ENCODE assay signal across 13 mouse cellular contexts in the genomic region with DNA sequence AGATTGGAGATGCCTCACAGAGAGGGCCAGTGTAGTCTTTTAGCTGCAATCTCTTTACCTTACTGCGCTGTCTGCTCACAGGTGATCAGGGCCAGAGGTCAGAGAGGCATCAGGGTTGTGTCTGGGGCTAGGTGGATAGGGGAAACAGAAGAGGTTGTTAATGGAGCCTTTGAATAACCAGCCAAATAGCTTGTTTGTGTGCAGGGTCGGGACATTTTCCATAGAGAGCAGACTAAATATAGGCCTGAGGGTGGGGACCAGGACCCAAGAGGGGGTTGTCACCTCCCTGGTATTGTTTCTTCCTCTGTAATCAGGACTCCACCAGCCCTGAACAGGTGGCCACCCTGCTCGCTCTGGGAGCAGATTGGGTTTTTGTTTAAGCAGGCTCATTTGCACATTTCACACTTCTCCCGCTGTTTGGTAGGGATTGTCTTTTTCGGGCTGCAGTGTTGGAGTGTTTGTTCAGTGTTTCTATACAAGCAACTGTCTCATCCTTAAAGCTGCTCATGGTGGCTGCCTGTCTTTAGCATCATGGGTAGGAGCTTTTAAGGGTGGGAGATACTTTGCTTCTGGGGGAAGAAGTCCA. TPM values are rescaled to one million over a fixed set of nuclear protein-coding genes. Genes with fewer than 3 reads are reported as not detected.
DNase-seq lines count a peak whose midpoint lies in the region; ATAC-seq and TF ChIP-seq lines count a peak whose summit lies in the region.
"Had no signal": no experiment of that assay in that cellular context is flagged by ENCODE, and none has a peak within 500 bp of the region (broad histone marks: within the 10 kb centered on the region; RNA-seq: fewer than 3 reads in every experiment).

No protein-coding gene starts in this region.

- H3K27me3 ChIP-seq in hindbrain, embryonic 10.5 days (ENCODE audit: insufficient read depth, poor library complexity, severe bottlenecking), result no peaks in the 10 kb centered on the region
- no peaks in the 10 kb centered on the region for H3K27me3 ChIP-seq in hindbrain, embryonic 16.5 days (replicated peaks; ENCODE audit: control insufficient read depth, insufficient read depth, low read length)
- no peaks in the 10 kb centered on the region for H3K27me3 ChIP-seq in stomach, embryonic 15.5 days (replicated peaks)
- H3K27me3 ChIP-seq in stomach, postnatal 0 days (ENCODE audit: control insufficient read depth, insufficient read depth, low read length), result no peaks in the 10 kb centered on the region
- H3K27me3 ChIP-seq: limb, embryonic 13.5 days; Patski had no signal

- H3K4me2 ChIP-seq in hindbrain, embryonic 16.5 days (ENCODE audit: low read length), result no peak overlapping the region
- no peak overlapping the region for H3K4me2 ChIP-seq in stomach, embryonic 15.5 days
- H3K4me2 ChIP-seq in stomach, postnatal 0 days (replicated peaks; ENCODE audit: low read depth), result no peak overlapping the region
- H3K4me2 ChIP-seq: limb, embryonic 13.5 days had no signal

- TF ChIP-seq CTCF in stomach, postnatal 0 days (IDR thresholded peaks at IDR 0.05; ENCODE audit: low read depth), result no peak

- H3K4me1 ChIP-seq in hindbrain, embryonic 10.5 days (replicated peaks), result peaks cover 86% of the 10 kb centered on the region
- peaks cover 44% of the 10 kb centered on the region for H3K4me1 ChIP-seq in hindbrain, embryonic 16.5 days (ENCODE audit: control insufficient read depth, insufficient read depth, low read depth, low read length)
- H3K4me1 ChIP-seq in stomach, embryonic 15.5 days, result peaks cover 46% of the 10 kb centered on the region
- peaks cover 5% of the 10 kb centered on the region for H3K4me1 ChIP-seq in stomach, postnatal 0 days (replicated peaks; ENCODE audit: control insufficient read depth, insufficient read depth)

- H3K4me3 ChIP-seq in hindbrain, embryonic 10.5 days, result no peak overlapping the region
- H3K4me3 ChIP-seq in hindbrain, embryonic 16.5 days (ENCODE audit: low read length), result no peak overlapping the region
- H3K4me3 ChIP-seq in stomach, embryonic 15.5 days (replicated peaks), result no peak overlapping the region
- no peak overlapping the region for H3K4me3 ChIP-seq in stomach, postnatal 0 days (ENCODE audit: low read depth, low read length)
- H3K4me3 ChIP-seq: limb, embryonic 13.5 days; myocyte had no signal

- no peaks in the 10 kb centered on the region for H3K9me3 ChIP-seq in hindbrain, embryonic 10.5 days
- H3K9me3 ChIP-seq in hindbrain, embryonic 16.5 days (ENCODE audit: control insufficient read depth, low read length), result no peaks in the 10 kb centered on the region
- H3K9me3 ChIP-seq in stomach, embryonic 15.5 days, result no peaks in the 10 kb centered on the region
- no peaks in the 10 kb centered on the region for H3K9me3 ChIP-seq in stomach, postnatal 0 days (ENCODE audit: control insufficient read depth, low read length)
- H3K9me3 ChIP-seq: limb, embryonic 13.5 days had no signal

- 21% methylated on average over 5 of the region's 5 CpGs for WGBS in hindbrain, embryonic 10.5 days
- WGBS in hindbrain, embryonic 16.5 days, result 22% methylated on average over 5 of the region's 5 CpGs
- 48% methylated on average over 5 of the region's 5 CpGs for WGBS in stomach, embryonic 15.5 days
- 53% methylated on average over 5 of the region's 5 CpGs for WGBS in stomach, postnatal 0 days

- H3K9ac ChIP-seq in hindbrain, embryonic 16.5 days (ENCODE audit: low read depth, low read length), result no peak overlapping the region; the same call in 1 of the 2 replicates
- no peak overlapping the region for H3K9ac ChIP-seq in stomach, embryonic 15.5 days
- no peak overlapping the region for H3K9ac ChIP-seq in stomach, postnatal 0 days (ENCODE audit: low read length)
- H3K9ac ChIP-seq: limb, embryonic 13.5 days had no signal

- peak overlapping the region; percentile 62 for H3K27ac ChIP-seq in hindbrain, embryonic 10.5 days
- H3K27ac ChIP-seq in hindbrain, embryonic 16.5 days (ENCODE audit: low read depth, low read length), result no peak overlapping the region
- 0 out of 2 replicates have a peak overlapping the region, but pooled peaks have one; percentile 6 for H3K27ac ChIP-seq in stomach, embryonic 15.5 days
- no peak overlapping the region for H3K27ac ChIP-seq in stomach, postnatal 0 days (replicated peaks)
- H3K27ac ChIP-seq: limb, embryonic 13.5 days had no signal

- ATAC-seq in hindbrain, embryonic 16.5 days, result no peak
- ATAC-seq in stomach, embryonic 15.5 days (ENCODE audit: insufficient read depth, low FRiP score, low read depth), result no peak
- ATAC-seq in stomach, postnatal 0 days (ENCODE audit: low FRiP score, low TSS enrichment), result no peak
- ATAC-seq in inflammation-experienced regulatory T-cells, adult 6 months, result no peak
- ATAC-seq: Patski had no signal

- TF ChIP-seq EP300 in stomach, postnatal 0 days (optimal IDR thresholded peaks at IDR 0.05), result no peak

- H3K36me3 ChIP-seq in hindbrain, embryonic 10.5 days, result no peaks in the 10 kb centered on the region
- no peaks in the 10 kb centered on the region for H3K36me3 ChIP-seq in hindbrain, embryonic 16.5 days (ENCODE audit: control insufficient read depth, insufficient read depth, low read length)
- H3K36me3 ChIP-seq in stomach, embryonic 15.5 days, result no peaks in the 10 kb centered on the region
- no peaks in the 10 kb centered on the region for H3K36me3 ChIP-seq in stomach, postnatal 0 days (ENCODE audit: control insufficient read depth, insufficient read depth, low read length)
- H3K36me3 ChIP-seq: limb, embryonic 13.5 days had no signal

- DNase-seq in cerebellum, adult 9-10 months, result peak; percentile 51
- DNase-seq in cerebellum, adult 11-12 months, result no peak
- no peak for DNase-seq in hindbrain, embryonic 10.5 days (ENCODE audit: low spot score)
- no peak for DNase-seq in stomach, postnatal 0 days (ENCODE audit: low spot score)
- peak; percentile 63 for DNase-seq in telencephalon, adult 2 months (ENCODE audit: low read depth, low spot score)
- DNase-seq: kidney, adult 9 months; thymus, adult 18-20 months had no signal

RNA-seq across cellular contexts. Expression of a gene that starts 10.9 kb away (rescaled TPM):
- 18.6 and 27.2 TPM in 2 replicates for polyA plus RNA-seq in hindbrain, embryonic 10.5 days (2016; fragmentation: Nextera tagmentation; extraction: Ambion mirVana)
- polyA plus RNA-seq in hindbrain, embryonic 16.5 days (2015; fragmentation: Nextera tagmentation; extraction: Ambion mirVana), result 31.9 and 33.7 TPM in 2 replicates
- polyA plus RNA-seq in stomach, embryonic 15.5 days (2015; fragmentation: Nextera tagmentation; extraction: Ambion mirVana), result 9.3 and 10.6 TPM in 2 replicates
- polyA plus RNA-seq in stomach, postnatal 0 days (2015; fragmentation: Nextera tagmentation; extraction: Ambion mirVana), result 4.2 TPM in 2 replicates
- under 1 TPM in 2 of 3 experiments, not detected in 1; 0.08 to 0.28 TPM for polyA plus RNA-seq in inflammation-experienced regulatory T-cells, adult 6 months (2017; shearing (Covaris generic))

Comparison
In these comparisons a context has a peak if more than half of its experiments do, and no peak if none do; other contexts are left out.
1. DNase-seq: peak in cerebellum, adult 9-10 months (single experiment) and telencephalon, adult 2 months (single experiment); none in cerebellum, adult 11-12 months (single experiment), hindbrain, embryonic 10.5 days (single experiment) and stomach, postnatal 0 days (single experiment).
2. H3K27ac ChIP-seq: peak in hindbrain, embryonic 10.5 days (single experiment) and stomach, embryonic 15.5 days (single experiment); none in hindbrain, embryonic 16.5 days (single experiment) and stomach, postnatal 0 days (single experiment).